Mouse (Mus musculus) lung, embryonic 14.5 days (tissue): ENCODE data around the gene Maz. TPM values are rescaled to one million over a fixed set of nuclear protein-coding genes. Genes with fewer than 3 reads are reported as not detected.

Experiments used
- ATAC-seq: fragments of 200-750 bp; cut with Nextera tagmentation; 2 replicates; pipeline ENCODE4 v1.8.0; 2017; ENCODE audit warnings: mild to moderate bottlenecking, moderate TSS enrichment, moderate library complexity; ENCODE audit not compliant: insufficient read depth
- DNase-seq: peaks from one replicate; pipeline ENCODE4 v3.0.0-alpha.2; 2015
- H3K27ac ChIP-seq: fragments of 300-500 bp; sonication (generic); 2 replicates; pipeline ENCODE4 v1.5.1; 2014; ENCODE audit warnings: low read depth, mild to moderate bottlenecking, moderate library complexity
- H3K27me3 ChIP-seq: fragments of 300-500 bp; sonication (generic); 2 replicates; pipeline ENCODE4 v1.6.1; 2014; ENCODE audit warnings: low read length, control low read depth; ENCODE audit not compliant: insufficient read depth
- H3K36me3 ChIP-seq: fragments of 300-500 bp; sonication (generic); 2 replicates; pipeline ENCODE4 v1.6.1; 2014; ENCODE audit warnings: control low read depth; ENCODE audit not compliant: insufficient read depth
- H3K4me1 ChIP-seq: fragments of 300-500 bp; sonication (generic); 2 replicates; pipeline ENCODE4 v1.6.1; 2014; ENCODE audit warnings: antibody characterized with exemption, control low read depth; ENCODE audit not compliant: insufficient read depth
- H3K4me2 ChIP-seq: fragments of 300-500 bp; sonication (generic); 2 replicates; pipeline ENCODE4 v1.6.1; 2014; ENCODE audit warnings: mild to moderate bottlenecking
- H3K4me3 ChIP-seq: fragments of 300-500 bp; sonication (generic); 2 replicates; pipeline ENCODE4 v1.5.1; 2014; ENCODE audit warnings: low read depth, low read length
- H3K9ac ChIP-seq: fragments of 300-500 bp; sonication (generic); 2 replicates; pipeline ENCODE4 v1.6.1; 2014
- H3K9me3 ChIP-seq: fragments of 300-500 bp; sonication (generic); 2 replicates; pipeline ENCODE4 v1.6.1; 2016; ENCODE audit warnings: low read depth, low read length, control low read depth
- CTCF ChIP-seq: IDR thresholded peaks from 2 replicates; pipeline ENCODE4 v1.5.1; 2016; ENCODE audit warnings: antibody characterized with exemption, low read depth
- WGBS: fragments of 180-500 bp; shearing (Covaris S2); extraction: QIAGEN DNeasy Blood & Tissue Kit; methylation state at CpG from one replicate; pipeline ENCODE4 v1.1.7; 2014; 5-methylcytosine and 5-hydroxymethylcytosine counted together
- polyA plus RNA-seq: library from polyadenylated mRNA; unstranded; fragments of >200 nt; fragmentation: Nextera tagmentation; extraction: Ambion mirVana; gene quantifications from 2 replicates; pipeline ENCODE4 v1.2.1, GENCODE M21; 2014

Maz gene
- polyA plus RNA-seq, 1 experiment from 2014 or later = 90.8 TPM

DNA sequence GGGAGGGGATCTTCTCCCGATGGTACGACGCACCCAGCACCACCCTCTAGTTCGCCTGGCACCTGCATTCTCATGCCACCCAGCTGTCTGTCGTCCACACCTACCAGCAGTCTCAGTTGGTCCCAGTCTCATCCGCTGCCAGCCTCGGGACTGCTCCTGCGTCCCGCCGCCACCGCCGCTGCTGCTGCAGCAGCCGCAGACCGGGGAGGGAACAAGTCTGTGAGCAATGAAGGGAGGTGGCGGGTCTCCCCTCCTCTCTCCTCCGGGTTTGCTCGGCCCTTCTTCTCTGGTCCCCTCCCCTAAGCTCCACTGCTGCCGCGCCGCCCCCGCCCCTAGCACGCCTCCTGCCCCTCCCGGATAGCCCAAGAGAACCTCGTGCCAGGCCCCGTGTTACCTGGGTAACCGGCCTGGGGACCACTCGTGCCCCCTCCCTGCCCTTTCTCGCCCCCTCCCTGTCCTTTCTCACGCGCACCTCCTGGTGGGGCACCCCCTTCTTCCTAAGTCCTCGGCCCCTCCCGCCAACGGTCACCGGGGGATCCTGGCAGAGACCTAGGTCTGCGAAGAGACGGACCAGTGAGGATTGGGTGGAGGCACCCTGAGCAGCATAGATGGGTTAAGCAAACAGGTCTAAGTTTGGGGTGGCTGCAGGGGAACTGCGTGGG, 5.8 kb downstream of the Maz start, which contains the start of the genes Gm42742 and Prrt2:
Gene Gm42742 (minus strand): TSS at position 197 of the 662 bp plus-strand sequence.
Gene Prrt2 (minus strand): TSS at position 311 of the 662 bp plus-strand sequence.
- WGBS = 1% methylated on average over 37 of the region's 37 CpGs
- Histone ChIP-seq H3K4me1 (peaks cover 16% of the 10 kb centered on the region), H3K36me3 (peaks cover 41% of the 10 kb centered on the region), H3K9me3 (no peaks in the 10 kb centered on the region), H3K4me2 (peak within 1 kb of the TSS; percentile 74), H3K27me3 (no peaks in the 10 kb centered on the region), H3K9ac (peak within 1 kb of the TSS; percentile 50), H3K4me3 (peak within 1 kb of the TSS; percentile 50), H3K27ac (peak within 1 kb of the TSS; percentile 67)
- ATAC-seq = peak; percentile 30
- no peak for TF ChIP-seq CTCF
- DNase-seq = peak; percentile 77

DNA sequence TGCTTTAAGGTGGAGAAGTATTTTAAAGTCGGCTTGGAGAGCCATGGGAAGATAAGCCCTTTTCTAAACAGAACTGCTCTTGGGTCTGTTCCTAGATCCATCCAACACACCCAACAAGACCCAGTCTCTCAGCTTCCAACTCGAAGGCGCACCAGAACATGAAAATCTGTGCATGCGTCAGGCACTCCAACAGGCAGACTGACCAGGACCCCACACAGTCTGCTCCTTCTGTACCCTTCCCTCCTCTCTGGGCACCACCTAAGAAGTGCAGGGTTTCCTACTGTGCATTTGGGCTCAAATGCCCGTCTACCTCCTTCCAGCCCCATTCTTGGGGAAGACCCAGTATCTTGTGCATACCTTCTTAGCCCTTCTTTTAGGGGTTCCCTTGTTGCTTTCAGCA, 6.3 kb downstream of the Maz start:
- Histone ChIP-seq H3K9ac (peak overlapping the region; percentile 50), H3K9me3 (no peaks in the 10 kb centered on the region), H3K4me2 (peak overlapping the region; percentile 74), H3K27ac (peak overlapping the region; percentile 67; the same call in 1 of the 2 replicates), H3K4me1 (peaks cover 20% of the 10 kb centered on the region), H3K36me3 (peaks cover 45% of the 10 kb centered on the region), H3K27me3 (no peaks in the 10 kb centered on the region), H3K4me3 (peak overlapping the region; percentile 50)
- TF ChIP-seq CTCF = no peak
- WGBS = 28% methylated on average over 5 of the region's 5 CpGs
- ATAC-seq = no peak
- no peak for DNase-seq

DNA sequence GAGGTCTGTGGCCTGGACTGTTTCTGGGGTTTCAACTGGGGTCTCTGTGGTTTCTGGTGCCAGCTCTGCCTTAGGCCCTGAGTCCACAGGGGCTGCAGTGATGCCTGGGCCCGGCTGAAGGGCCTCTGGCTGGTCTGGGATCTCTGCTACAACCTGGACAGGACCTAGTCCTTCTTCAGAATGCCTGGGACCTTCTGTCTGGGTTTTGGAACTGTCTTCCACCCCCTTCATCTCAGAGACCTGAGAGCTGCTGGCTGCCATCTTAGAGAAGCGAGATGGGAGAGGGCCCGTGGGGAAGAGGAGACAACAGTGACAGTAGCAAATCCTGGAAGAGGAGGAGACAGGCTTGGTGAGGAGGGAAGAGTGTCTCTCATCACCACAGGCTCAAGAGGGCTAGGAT, 6.8 kb downstream of the Maz start:
- WGBS = 51% methylated on average over 3 of the region's 3 CpGs
- ATAC-seq (no peak), DNase-seq (no peak)

DNA sequence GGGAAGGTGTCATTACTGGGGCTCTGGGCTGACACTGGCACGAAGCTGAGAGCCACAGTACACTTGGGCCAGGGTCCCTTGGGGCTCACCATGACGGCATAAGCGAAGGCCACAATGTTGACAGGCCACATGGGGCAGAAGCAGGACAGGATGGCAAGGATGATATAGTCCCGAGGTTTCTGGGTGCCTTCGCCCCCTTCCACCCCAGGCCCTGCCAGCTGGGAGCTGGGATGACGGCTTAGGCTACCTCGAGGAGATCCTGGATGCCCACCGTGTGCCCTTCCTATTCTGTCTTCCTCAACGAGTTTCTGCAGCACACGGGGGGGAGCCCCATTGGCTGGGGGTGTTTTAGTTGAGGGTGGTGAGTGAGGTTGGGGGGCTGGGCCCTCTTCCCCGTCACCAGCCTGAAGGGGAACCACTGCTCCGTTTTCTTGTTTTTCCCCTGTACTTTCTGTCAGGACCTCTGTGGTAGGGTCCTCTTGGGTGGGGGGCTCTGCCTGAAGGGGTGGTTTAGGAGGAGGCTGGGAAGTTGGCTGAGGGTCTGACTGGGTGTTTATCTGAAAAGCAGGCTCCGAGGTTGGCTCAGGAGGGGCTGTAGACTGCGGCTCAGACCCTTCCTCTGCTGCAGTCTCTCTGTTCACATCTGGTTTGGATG, 7.4 kb downstream of the Maz start:
- Histone ChIP-seq H3K4me2 (peak overlapping the region; percentile 74), H3K9ac (peak overlapping the region; percentile 50; the same call in 1 of the 2 replicates), H3K36me3 (peaks cover 52% of the 10 kb centered on the region), H3K27me3 (no peaks in the 10 kb centered on the region), H3K4me1 (peaks cover 21% of the 10 kb centered on the region), H3K4me3 (peak overlapping the region; percentile 50), H3K9me3 (no peaks in the 10 kb centered on the region), H3K27ac (peak overlapping the region; percentile 67; the same call in 1 of the 2 replicates)
- WGBS = 73% methylated on average over 14 of the region's 14 CpGs
- TF ChIP-seq CTCF = no peak
- no peak for ATAC-seq
- no peak for DNase-seq

More for the DNA sequence above, 6.8 kb downstream of the Maz start:
- peak overlapping the region; percentile 50; the same call in 1 of the 2 replicates for H3K9ac ChIP-seq
- peaks cover 49% of the 10 kb centered on the region for H3K36me3 ChIP-seq
- peak overlapping the region; percentile 50 for H3K4me3 ChIP-seq
- TF ChIP-seq CTCF = no peak
- H3K27me3 ChIP-seq = no peaks in the 10 kb centered on the region
- H3K4me1 ChIP-seq = peaks cover 21% of the 10 kb centered on the region
- H3K4me2 ChIP-seq = peak overlapping the region; percentile 74
- no peaks in the 10 kb centered on the region for H3K9me3 ChIP-seq
- peak overlapping the region; percentile 67; the same call in 1 of the 2 replicates for H3K27ac ChIP-seq

DNA sequence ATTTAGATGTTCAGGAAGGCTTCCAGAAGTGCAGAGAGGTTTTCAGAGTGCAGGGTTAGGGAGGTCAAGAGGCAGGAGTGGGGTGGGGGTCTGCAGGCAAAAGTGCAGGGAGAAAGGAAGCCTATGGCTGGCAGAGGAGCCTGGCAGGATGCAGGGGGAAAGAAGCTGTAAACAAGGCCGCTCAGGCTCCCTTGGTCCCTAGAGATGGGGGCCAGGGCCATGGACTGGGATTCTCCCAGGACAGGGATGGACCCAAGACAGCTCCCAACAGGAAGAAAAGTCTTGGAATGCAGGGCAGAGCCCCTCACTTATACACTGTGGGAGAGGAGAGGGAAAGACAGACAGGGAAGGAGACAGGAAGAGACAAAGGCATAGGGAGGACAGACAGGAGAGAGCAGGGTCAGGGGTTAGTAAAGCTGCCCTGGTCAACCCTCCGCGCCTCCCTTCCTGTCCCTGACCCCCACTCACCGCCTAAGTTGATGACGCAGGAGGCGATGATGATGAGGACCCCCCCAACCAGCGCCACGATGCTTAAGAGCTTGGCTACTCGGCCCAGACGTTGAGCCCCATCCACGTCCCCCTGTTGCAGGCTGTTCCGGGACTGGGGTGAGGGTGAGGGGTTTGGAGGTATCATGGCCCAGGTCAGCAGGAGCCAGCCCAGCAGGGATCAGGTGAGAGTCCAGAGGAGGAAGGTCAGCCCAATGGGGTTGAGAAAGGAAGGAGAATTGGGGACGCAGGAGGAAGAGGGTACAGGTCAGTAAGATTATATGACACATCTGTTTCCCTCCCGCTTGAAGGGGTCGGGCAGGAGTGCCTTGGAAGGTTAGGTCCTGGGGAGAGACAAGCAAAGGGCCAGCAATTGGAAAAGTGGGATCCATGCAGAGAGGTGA, 8.2 kb downstream of the Maz start:
- 58% methylated on average over 15 of the region's 15 CpGs for WGBS
- H3K27ac ChIP-seq = peak overlapping the region; percentile 79; the same call in 1 of the 2 replicates
- peak overlapping the region; percentile 87; the same call in 1 of the 2 replicates for H3K4me2 ChIP-seq
- no peak for TF ChIP-seq CTCF
- no peaks in the 10 kb centered on the region for H3K27me3 ChIP-seq
- H3K9ac ChIP-seq = peak overlapping the region; percentile 41; the same call in 1 of the 2 replicates
- H3K36me3 ChIP-seq = peaks cover 49% of the 10 kb centered on the region
- H3K4me1 ChIP-seq = peaks cover 15% of the 10 kb centered on the region
- H3K9me3 ChIP-seq = no peaks in the 10 kb centered on the region
- no peak overlapping the region for H3K4me3 ChIP-seq
- DNase-seq = no peak
- no peak for ATAC-seq

DNA sequence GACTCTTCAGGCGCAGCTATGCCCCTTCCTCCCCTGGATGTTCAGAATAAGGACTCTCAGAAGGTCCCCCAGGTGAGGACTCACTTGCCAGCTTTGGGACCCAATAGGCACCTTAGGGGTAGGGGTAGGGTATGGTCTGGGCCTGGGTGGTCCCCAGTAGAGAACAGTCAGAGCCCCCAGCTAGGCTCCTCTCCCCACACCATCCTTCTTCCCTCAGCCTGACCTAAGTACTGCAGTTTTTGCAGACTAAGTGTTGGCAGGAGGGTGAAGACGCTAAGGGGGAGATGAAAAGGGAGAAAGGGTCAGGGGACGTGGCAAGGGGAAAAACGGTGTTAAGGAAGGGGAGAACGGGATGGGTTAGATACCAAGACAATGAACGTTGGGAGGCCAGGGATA, 8.9 kb downstream of the Maz start:
- Histone ChIP-seq H3K27ac (peak overlapping the region; percentile 79), H3K4me2 (peak overlapping the region; percentile 87), H3K4me3 (0 out of 2 replicates have a peak overlapping the region, but pooled peaks have one; percentile 73), H3K9ac (peak overlapping the region; percentile 41), H3K4me1 (peaks cover 9% of the 10 kb centered on the region), H3K27me3 (no peaks in the 10 kb centered on the region), H3K9me3 (no peaks in the 10 kb centered on the region), H3K36me3 (peaks cover 49% of the 10 kb centered on the region)
- no peak for DNase-seq
- no peak for TF ChIP-seq CTCF
- ATAC-seq = no peak
- WGBS = 21% methylated on average over 6 of the region's 6 CpGs
